Mouse (Mus musculus) B cell, adult 2 months (primary cell): ENCODE measurements at regions not wholly inside any gene's neighbourhood (a gene's known extent, or its start where the extent isn't known, plus 50 kb on each side); places are given as distances from the start of the nearest gene placed in this dataset.
"Not testable (repeated sequence)": the region's sequence is repeated elsewhere in the genome, so short reads cannot be mapped to it uniquely, and the experiment has no call there.

Source experiments
- DNase-seq, 2 experiments: peaks; one replicate each; pipeline ENCODE4 v3.0.0; 2022

DNA sequence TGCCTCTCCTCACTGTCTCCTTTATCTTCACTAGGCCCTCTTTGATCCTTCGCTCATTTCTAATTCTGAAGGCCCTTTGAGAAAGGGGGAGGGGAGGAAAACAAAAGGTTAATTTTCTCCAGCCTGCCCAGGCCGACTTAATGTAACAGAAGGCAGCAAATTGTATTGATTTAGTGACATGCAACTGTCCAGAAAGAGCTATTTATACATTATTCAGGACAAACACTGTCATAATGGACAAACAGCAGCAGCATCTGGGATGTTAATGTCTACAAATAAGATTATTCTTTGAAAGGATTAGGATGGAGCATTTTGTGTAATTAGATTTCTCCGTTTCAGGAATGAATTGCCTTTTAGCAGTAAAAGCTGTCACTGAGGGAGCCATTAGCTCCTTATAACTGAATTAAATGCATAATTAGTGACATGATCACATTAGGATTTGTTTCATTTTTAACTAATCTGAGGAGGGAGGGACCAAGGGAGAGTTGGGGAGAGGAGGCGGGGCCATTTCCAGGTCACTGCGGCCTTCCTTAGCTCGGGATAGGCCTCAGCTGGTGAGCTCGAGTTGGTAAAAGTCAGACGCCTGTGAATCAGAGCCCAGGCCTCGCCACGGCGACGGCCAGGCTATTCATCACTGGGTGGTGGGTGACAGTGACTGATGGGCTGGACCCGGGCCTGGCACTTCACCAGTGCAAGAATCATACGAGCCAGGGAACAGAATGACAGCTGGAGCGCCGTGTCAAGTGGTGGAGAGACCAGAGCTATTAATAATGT, 167.7 kb downstream of the Nkx6-1 start:
- DNase-seq = no peak

DNA sequence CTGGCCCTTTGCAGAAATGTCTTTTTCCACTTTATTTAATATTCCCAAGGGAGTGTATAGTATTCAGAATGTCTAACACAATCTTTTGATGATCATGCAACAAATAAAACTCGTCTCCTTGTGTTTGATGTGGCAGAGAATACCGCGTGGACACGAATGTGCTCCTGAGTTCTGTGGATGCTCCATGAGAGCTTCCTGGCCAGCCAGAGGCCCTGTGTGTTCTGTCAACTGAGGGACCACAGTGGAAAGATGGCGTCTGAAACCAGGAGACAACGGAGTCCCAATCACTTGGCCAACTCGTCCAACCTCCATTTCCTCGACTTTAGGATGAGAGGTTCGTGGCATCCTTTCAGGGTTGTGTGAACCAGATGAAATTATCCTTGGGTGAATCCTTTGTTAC, 168.6 kb downstream of the Nkx6-1 start:
- DNase-seq = no peak

DNA sequence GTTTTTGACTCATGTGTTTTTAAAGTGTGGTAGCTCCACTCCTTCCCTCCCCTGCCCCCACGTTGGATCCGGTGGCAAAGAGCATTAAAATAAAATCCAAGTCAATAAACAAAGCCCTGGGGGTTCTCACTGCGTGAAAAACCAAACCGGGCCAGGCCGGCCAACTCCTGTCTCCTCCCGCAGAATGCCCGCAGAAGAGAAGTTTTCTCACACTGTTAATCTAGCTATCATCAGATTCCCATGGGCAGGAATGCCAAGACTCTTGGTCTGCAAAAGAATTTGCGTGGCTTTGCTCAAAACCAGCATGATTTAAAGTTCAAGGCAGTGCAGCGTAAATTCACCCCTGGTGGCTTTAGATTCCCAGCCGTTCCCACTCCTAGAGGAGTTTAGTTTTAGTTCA, 219.0 kb downstream of the Nkx6-1 start:
- DNase-seq = no peak

DNA sequence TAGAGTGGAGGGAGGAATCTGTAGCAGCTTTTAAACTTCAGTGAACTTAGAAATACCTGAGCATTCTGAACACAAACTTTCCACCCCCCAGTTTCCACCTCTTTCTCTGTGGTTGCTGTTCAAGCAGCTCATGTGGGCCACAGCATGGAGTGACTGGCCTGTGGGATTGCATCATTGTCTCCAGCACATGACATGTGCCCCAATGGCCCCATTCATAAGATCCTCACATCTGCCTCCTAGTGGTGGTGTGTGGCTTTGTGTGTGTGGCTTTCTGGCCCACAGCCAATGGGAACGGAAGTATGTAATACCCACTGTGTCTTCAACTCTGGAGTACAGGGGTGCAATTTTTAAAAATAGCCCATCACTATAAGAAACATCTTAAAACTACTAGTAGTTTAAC, 223.0 kb downstream of the Nkx6-1 start:
- no peak for DNase-seq

DNA sequence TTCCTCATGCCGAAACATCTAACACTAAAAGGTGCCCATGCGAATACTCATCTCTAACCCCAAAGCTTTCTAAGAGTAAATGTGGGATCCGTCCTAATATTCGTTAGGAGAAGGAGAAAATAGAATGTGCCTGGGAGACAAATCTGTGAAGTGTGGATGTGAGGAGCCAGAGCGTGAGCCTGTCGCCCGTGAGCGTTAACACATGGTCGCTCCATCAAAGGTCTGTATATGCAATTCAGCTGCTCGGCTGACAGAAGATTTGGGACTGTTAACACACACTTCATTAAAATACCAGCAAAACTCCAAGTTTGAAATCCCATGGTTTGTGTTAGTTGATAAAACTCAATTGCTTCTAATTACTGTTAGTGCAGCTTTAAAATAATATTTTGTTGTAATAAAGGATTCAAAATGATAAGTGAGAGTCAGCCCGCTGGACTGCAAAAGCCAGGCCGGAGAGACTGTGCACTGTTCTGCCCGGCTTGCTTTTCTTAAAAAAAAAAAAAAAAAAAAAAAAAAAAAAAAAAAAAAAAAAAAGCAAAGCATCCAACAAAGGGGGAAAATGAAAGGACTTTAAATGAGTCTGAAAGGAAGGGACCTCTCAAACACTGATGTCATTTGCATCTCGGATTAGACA, 227.0 kb downstream of the Nkx6-1 start:
- no peak for DNase-seq

DNA sequence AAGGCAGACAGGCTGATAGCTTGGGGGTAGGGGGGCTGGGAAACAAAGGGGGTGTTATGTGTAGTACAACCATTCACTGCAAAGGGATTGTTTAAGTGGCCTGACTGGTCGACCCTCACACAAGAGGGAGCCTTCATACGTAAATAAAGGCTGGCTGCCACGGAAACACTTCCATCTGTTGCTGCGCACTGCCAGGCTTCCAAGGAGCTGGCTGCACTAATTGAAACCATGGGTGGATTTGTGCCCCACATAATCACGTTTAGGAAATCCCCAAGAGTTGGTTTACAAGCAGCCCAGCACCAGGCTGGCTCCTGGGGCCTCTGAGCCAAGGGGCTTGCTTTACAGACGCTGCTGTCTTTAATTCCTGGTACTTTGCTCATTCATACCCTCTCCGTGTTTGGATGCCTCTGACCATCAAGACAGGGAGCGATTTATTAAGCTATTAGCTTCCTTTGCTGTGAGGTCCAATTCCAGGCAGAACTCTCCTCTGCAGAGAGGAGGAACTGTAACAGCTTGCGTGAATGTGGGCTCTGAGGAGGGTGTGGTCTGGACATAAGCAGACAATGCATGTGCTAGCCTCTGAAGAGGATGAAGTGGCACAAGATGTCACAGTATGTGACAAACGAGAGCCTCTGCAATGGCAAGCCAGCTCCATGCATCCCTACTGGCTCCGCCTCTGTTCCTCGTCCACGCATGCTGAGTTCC, 238.6 kb downstream of the Nkx6-1 start:
- no peak for DNase-seq

DNA sequence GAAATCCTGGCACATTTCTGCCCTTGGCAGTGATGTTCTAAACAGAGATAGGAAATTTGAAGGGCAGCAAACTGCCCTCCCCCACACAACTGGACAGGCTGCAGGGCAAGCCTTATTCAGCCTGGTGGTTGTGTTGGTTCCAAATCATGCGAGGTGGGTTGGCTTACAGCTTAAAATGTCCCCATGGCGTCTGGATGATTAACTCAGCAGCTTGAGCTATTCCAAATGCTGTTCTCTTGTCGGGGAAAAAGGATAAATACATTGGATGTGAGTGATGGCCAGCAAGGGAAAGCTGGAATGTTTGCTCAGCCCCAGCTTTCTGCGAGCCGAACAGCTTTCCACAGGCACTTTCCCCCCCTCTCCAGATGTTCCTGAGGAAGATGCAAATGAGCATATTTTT, 280.5 kb downstream of the Nkx6-1 start:
- no peak for DNase-seq

DNA sequence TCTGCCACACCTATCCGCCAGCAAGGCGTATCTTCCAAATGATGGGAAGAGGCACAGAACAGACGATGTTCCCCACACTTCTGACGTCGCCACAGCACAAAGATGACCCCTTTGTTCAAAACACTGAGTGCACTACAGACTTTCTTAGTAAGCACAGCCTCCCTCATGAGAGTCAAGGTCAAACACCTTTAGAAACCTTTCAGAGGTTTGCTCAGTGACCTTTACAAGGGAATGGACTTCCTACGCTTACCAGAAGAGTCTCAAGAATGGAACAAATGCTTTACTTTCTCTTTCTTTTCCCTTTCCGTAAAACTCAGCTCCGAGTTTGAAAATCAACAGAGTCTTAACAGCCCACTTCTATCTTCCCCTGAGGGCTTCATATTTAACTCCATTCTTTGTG, 283.4 kb downstream of the Nkx6-1 start:
- DNase-seq = no peak

DNA sequence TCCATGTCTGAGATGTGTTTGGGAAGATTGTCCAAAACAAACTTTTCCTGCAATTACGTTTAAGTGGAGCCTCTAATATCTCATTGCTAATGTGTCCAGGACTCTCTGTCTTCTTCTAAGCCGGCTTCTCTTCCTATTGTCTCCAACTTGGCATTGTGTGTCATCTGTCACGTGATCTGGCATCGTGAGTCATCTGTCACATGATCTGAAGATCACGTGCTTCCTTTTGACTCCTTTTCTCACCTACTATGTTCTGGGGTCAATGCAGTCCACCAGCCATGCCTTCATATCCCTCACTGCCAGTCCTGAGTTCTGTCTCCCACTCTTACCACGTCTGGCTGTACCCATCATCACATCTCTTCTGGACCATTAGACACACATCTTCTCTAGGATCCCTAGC, 288.1 kb downstream of the Nkx6-1 start:
- DNase-seq = no peak

DNA sequence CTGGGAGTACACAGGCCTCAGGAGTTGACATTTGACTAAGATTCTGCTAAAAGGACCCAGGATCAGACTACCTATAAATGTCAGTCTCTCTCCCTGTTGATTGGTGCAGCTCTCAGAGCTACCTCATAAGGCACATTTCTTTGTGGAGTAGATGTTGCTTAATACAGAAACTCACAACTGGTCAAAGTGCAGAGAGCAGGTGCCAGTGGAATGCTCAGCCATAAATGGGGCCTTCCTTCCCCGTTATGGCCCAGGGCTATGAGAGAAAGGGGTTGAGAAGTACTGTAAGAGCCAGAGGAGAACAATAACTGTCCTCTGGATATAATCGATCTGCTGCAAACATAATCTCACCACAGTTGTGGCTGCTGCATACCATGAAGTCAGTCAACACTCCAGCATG, 290.7 kb downstream of the Nkx6-1 start:
- no peak for DNase-seq

DNA sequence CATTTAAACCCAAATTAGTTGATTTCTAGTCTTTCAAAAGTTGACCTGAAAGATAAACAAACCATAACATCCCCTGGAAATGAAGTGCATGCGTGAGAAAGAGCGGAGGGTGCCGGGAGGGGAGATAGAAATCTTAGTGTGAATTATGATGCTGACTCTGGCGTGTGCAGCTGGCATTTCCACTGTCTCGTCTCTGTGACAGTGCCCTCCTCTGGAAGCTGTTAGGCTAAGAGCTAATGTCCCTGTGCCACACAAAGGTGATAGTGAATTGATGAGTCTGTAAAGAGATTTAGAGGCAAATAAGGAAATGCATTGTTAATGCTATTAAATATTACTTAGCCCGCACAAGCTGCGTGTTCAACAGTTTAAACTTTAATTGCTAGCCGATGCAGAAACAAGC, 292.6 kb downstream of the Nkx6-1 start:
- DNase-seq = no peak

DNA sequence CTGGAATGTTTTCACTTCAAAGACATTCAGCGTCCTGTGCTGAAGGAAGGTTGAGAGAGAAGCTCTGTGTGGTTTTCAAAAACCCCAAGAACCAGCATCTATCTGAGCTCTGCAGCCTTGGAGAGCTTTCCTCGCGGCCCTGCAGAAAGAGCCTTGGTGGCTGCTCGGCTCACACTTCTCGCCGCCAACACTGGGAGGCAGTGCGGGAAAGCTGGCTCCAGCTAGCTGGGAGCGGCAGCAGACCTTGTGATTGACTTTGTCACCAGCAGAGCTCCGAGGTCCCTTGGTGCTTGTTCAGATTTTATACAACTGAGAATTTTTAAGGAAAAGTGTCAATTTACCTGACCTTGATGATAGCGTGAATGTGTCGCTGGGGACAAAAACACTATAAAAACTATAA, 299.4 kb downstream of the Nkx6-1 start:
- DNase-seq = no peak

DNA sequence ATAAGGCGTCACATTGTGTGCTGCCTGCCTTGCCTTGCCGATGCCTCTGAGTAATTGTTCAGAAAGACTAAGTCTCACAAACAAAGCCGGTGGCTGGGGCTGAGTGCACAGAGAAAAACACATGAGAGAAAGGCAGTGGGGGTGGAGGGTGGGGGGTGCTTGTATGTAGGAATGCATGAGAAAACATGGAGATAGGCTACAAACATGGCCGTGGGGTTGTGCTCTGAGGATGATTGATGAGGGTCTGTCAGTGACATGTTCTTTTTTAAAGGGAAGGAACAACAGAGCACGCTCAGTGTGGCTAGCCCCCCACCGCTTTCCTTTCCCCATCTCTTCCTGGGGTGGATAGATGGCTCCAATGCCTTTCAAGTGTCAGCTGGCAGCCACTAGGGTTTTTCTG, 304.8 kb downstream of the Nkx6-1 start:
- DNase-seq = no peak

DNA sequence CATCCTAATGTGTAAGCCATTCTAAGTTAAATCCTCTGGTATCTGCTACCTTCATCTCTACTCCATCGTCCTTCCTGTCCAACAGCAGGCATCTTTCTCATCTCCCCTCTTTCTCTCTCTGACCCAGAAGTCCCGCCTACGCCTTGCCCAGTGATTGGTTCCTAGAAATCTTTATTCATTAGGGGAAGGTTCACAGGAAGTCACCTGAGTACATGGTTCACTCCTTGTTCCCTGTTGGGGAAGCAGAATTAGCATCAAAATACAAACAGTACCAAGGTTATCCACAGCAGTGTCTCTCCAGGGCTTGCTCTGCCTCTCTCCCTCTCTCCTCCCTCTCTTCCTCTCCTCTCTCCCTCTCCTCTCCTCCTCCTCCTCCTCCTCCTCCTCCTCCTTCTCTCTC, 319.4 kb downstream of the Nkx6-1 start:
- DNase-seq = no peak

DNA sequence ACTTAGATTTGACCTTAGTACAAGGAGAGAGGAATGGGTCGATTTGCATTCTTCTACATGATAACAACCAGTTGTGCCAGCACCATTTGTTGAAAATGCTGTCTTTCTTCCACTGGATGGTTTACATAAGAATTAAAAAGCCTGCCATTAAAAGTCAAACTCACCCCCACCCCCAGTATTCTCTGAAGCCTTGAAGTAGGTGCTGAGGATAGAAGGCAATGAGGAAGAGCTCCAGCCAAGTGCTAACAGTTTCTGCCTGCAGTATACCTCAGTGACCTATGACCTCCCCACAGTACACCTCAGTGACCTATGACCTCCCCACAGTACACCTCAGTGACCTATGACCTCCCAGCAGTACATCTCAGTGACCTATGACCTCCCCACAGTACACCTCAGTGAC, 328.4 kb downstream of the Nkx6-1 start:
- not testable (repeated sequence) for DNase-seq

DNA sequence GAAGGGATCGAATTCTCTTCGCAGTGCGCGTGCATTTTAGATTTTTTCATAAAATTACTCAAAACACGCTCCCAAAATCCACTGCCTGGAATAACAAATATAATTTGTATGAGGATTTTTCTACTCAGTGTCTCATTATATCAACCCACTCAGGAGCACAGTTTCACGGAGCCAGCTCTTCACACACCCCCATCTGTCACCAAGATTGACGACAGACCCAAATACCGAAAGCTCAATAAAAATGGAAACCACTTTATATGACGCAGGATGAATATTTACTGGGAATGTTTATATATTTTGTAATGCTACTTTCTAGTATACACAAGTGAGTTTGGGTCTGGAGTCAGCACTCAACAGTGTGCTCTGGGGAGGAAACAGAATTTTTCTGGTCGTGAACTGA, 333.0 kb downstream of the Nkx6-1 start:
- DNase-seq = no peak

DNA sequence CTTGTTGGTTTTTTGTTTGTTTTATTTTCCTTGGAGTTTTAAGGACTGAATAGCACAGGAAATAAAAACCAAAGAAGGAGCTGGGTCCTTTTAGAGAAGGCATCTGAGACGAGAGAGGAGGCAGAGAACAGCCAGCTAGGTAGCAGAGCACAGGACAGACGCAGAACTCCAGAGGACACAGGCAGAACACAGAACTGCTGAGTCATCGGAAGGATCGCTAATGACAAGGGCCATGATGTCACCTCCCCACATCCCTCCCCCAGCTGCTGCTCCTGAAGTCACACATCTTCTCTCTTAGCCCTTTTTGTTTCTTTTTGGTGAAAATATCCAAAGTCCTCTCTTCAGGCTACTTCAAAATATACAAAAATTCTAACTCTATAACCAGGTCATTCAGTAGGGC, 338.7 kb downstream of the Nkx6-1 start:
- DNase-seq = no peak

DNA sequence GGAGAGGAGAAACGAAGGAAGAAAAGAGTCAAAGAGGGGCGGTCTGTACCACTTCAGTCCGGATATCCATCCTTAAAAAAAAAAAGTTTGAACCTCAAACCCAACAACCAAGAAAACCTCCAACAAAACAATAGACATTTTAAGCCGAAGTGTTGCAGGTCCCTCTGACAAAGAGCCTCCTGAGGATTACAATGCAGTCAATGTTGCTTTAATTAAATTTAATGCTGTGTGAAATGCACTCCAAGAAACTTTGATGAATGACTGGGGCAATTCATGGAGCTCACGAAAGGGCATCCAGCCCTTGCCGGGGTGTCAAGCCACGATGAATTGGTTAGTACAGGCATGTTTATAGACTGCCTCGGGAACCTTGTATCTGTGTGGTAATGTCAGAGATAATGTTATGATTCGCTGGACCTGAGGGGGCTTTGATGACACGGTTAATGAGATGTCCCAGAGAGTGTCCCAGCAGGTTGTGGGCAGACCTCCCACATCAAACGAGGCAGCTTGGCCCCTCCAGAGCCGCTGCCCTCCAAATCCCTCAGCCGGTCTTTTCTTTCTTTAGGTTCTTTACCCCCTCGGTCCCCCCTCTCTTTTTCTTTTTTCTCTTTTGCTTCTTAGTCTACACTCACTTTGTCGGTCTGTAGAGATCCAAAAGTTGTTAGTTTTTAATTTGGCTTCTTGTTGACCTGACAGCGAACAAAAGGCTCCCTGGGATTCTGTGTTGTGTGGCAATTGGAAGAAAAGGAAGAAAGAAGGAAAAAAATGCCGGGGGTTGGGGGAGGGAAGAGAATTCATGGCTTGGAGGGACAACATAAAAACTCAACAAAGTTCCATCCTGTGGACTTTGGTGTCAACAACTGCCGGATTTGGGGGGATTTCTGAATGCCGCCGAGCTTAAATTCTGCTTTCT, 341.5 kb downstream of the Nkx6-1 start:
- DNase-seq = no peak

DNA sequence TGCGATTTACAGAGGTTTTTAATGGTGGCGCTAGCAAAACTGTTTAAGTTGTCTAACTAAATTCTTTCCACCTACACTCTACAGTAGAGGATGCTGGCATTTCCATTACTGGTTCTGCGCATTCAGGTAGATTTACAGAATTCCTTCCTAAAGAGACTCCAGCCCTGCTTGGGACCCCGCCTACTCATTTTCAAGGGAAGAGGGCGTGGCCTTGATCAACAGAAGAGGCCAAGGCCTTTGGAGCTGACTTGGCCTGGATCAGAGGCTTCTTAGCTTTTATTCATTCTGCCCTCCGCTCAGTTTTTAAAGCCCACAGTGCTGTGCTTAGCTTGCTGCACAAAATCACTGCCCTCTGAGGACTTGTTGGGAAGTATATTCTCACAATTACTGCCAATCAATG, 364.8 kb downstream of the Nkx6-1 start:
- DNase-seq = no peak

DNA sequence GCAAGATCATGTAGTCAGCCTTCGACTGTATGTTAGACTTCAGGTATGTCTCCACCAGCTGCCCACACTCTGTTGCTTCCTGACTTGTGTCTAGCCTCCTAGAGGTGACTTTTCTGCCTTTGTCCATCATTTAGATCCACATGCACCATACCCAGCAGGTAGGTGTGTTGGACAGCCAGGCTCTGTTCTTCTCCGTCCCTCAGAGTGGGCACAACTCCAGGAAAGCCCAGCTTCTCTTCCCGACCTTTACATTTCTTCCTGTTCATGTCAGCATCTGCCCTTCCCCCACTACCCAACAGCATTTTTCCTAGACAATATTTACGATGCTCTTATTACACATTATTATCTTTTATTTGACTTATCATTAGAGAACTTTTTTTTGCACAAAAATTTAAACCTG, 366.4 kb downstream of the Nkx6-1 start:
- DNase-seq = no peak

DNA sequence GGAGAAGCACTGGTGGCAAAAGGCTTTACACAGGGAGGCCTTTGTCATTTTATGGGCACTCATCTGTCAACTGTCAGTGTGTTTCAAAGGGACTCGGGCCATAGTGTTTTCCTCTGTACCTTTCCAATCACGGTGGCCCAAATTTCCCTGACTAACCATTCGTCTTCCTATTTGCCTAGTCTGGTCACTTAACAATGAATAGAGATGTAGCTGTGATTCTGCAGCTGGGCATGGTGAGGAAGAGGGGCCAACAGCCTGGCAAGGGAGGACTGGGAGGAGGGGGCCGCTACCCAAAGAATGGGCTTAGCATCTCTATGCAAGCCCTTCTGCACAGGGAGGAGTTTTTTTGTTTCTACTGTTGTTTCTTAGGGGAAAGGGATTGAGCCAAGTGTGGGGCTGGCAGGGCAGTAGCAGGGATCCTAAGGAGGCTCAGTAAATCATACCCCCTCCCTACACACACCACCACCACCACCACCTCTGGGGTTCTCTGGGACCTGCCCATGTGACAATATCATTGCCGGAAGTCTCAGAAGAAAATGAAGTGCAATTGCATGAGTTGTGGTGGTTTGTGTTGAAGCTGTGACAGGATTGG, 367.2 kb downstream of the Nkx6-1 start:
- no peak for DNase-seq

DNA sequence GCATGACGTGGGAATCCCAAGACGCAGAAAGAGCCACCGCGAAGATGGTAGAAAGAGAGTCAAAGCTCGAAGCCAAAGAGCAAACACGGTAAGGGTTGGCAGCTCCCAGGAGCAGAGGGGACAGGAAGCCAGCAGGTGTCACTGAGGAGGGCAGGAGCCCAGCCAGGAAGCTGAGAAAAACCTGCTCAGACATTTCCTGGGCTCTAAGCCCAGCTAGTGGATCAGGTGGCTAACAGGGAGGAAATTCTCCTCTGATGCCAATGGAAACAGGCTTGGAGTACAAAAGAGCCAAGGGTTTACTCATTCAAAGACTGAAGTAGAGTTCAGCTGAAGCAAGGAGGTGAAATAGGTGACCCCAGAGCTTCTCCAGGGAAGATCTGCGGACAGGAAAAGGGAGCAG, 368.9 kb downstream of the Nkx6-1 start:
- DNase-seq = no peak

DNA sequence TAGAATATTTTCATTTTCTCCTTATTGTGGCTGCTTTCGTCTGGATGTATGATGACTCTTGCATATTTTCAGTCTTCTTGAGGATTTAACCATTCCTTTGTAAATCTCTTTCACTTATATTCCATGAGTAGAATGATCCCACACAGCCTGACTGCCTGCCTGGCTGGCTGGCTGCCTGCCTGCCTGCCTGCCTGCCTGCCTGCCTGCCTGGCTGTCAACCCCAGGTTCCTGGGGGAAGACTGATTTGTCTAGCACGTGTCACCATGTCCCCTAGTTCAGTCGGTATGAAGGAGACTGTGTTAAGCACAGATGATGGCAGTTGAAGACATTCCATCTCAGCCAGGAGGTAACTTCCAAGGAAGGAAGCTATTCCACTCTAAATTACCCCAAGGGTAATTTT, 370.8 kb downstream of the Nkx6-1 start:
- no peak for DNase-seq
